Mouse (Mus musculus) small intestine, adult 2 months (tissue): ENCODE measurements around the gene Th. TPM values are rescaled to one million over a fixed set of nuclear protein-coding genes. Genes with fewer than 3 reads are reported as not detected.

Source experiments
- H3K27ac ChIP-seq: fragments of 200-500 bp; 2 replicates; pipeline ENCODE4 v1.5.1; 2012; ENCODE audit warnings: low read depth, low read length, control low read depth, inconsistent platforms; ENCODE audit not compliant: insufficient read depth
- H3K27me3 ChIP-seq: fragments of 200-500 bp; 2 replicates; pipeline ENCODE4 v1.6.1; 2012; ENCODE audit warnings: mild to moderate bottlenecking, moderate library complexity, low read length, inconsistent platforms; ENCODE audit not compliant: control insufficient read depth, insufficient read depth
- H3K36me3 ChIP-seq: fragments of 200-500 bp; 2 replicates; pipeline ENCODE4 v1.6.1; 2012; ENCODE audit warnings: mild to moderate bottlenecking, low read length, control low read depth, inconsistent platforms; ENCODE audit not compliant: control insufficient read depth, insufficient read depth
- H3K4me1 ChIP-seq: fragments of 200-500 bp; 2 replicates; pipeline ENCODE4 v1.6.1; 2012; ENCODE audit warnings: low read length, inconsistent platforms, mixed read lengths; ENCODE audit not compliant: control insufficient read depth, insufficient read depth, insufficient read length
- H3K4me3 ChIP-seq: fragments of 200-500 bp; 2 replicates; pipeline ENCODE4 v1.5.1; 2012; ENCODE audit warnings: low read depth, mild to moderate bottlenecking, control low read depth, inconsistent platforms, low read length, moderate library complexity
- CTCF ChIP-seq: fragments of 200-500 bp; IDR thresholded peaks from 2 replicates; pipeline ENCODE4 v1.5.1; 2012; ENCODE audit warnings: low read depth, mild to moderate bottlenecking, control low read depth, inconsistent platforms, low read length, moderate library complexity, mixed read lengths; ENCODE audit not compliant: insufficient replicate concordance, insufficient read length; ENCODE audit errors: extremely low read depth
- POLR2A ChIP-seq: fragments of 200-500 bp; IDR thresholded peaks from 2 replicates; pipeline ENCODE4 v1.6.1; 2012; ENCODE audit warnings: low read depth, mild to moderate bottlenecking, control low read depth, inconsistent platforms, low read length, moderate library complexity
- WGBS: fragments of 180-500 bp; shearing (Covaris S2); methylation state at CpG from one replicate; pipeline ENCODE4 v1.1.7; 2018; 5-methylcytosine and 5-hydroxymethylcytosine counted together
- polyA plus RNA-seq: library from polyadenylated mRNA; depleted of rRNA; stranded (reverse); fragments of >200 nt; gene quantifications from 2 replicates; pipeline ENCODE4 v1.2.3, GENCODE M21; 2012; rRNA removed

Gene Th
- 0.23 and 2.3 TPM in 2 replicates for polyA plus RNA-seq

DNA sequence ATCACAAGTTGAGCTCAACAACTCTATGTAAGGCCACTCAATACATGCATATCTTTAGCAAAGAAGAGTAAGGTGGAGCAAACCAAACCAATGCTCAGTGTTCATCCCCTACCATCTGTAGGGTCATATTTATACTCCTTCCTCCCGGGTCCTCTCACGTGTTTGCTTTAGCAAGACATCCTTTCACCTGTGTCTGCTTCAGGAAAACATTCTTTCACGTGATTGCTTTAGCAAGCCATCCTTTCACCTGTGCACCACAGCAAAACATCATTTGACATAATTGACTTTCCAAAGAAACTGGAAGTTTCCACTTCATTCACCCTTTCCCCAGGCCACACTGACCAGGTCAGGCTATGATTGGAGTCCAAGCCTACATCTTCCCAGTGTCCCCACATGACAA is at the start of gene Th:
Gene Th, minus strand, starts transcription at position 101 of the 400 bp plus-strand sequence.
- Histone ChIP-seq H3K27me3 (no peaks in the 10 kb centered on the region), H3K4me3 (no peak within 1 kb of the TSS), H3K36me3 (no peaks in the 10 kb centered on the region), H3K27ac (peak within 1 kb of the TSS; percentile 28; the same call in 1 of the 2 replicates), H3K4me1 (peaks cover 12% of the 10 kb centered on the region)
- TF ChIP-seq CTCF = no peak
- TF ChIP-seq POLR2A = no peak
- WGBS = 87% methylated on average over 3 of the region's 3 CpGs

DNA sequence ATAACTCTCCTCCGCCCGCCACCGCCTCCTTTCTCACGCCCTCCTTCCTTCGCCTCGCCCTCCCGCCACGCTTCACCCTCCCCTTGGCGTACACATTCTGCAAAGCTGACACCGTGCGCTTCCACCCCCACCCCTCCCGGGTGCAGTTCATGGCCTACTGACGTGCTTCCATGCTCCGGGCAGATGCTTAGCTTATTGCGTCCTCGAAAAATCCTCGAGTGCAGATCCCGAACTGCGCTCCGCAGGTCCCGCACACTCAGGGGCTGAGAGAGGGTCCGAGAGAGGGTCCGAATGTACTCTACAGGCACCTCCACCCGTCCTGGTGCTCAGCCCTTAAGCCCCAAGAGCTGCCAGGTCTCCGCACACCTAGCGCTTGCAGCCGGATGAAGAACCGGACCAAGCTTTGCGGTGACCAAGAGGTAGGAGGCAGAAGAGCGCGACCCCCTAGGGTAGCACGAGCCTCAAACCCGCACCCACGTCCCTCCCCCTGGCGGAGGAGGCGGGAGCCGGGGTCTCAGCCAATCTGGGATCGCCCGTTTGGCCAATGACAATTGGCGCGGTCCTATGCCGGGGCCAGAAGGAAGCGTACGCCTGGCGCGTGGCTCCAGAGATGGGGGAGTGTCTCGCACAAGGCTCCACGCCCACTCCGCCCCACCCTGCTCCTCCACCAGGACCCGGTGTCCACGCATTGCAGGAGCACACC is 38.0 kb upstream of the Th start, which contains the start of gene Ascl2:
Gene Ascl2, minus strand, starts transcription at position 456 of the 703 bp plus-strand sequence.
- Histone ChIP-seq H3K27me3 (peaks cover 13% of the 10 kb centered on the region), H3K4me3 (peak within 1 kb of the TSS; percentile 69), H3K27ac (no peak within 1 kb of the TSS), H3K36me3 (no peaks in the 10 kb centered on the region), H3K4me1 (peaks cover 25% of the 10 kb centered on the region)
- WGBS = under 1% methylated on average over 50 of the region's 51 CpGs
- no peak for TF ChIP-seq POLR2A
- no peak for TF ChIP-seq CTCF

DNA sequence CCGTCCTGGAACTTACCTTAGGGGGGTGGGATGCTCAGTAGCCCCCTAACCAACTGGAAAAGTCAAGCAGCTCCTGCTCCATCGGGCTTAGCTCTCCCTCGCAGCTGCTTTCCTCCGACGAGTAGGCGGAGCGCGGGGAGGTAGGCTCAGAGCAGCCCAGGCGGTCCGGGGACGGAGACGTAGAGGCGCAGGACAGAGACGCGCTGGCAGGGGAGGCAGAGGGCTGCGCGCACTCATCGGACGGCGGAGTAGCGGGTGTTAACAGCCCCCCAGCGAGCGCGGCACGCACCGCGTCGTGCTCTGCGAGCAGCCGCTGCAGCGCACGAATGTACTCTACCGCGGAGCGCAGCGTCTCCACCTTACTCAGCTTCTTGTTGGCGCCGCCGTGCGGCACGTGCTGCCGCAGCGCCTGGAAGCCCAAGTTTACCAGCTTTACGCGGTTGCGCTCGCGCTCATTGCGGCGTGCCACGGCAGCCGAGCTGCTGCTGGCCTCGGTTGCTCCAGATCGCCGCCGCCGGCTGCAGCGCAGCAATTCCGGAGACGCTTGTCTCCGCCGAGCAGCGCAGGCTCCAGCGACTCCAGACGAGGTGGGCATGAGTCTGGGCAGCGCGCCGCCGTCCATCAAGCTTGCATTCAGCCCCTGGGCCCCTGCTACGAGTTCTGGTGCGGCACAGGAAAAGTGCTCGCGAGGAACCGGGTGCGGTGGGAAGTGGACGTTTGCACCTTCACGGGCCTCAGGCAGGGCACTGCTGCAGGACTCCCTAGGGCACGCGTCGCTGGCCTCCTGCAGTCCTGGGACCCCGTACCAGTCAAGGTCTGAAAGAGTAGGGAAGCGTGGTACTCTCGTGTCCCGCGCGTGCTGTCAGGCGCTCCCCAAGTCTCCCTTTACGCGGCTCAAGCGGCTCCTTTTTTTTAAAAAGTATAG is 37.2 kb upstream of the Th start:
- H3K27ac ChIP-seq = peak overlapping the region; percentile 6; the same call in 1 of the 2 replicates
- H3K4me1 ChIP-seq = peaks cover 25% of the 10 kb centered on the region
- peak overlapping the region; percentile 69 for H3K4me3 ChIP-seq
- WGBS = under 1% methylated on average over 90 of the region's 90 CpGs
- H3K27me3 ChIP-seq = peaks cover 13% of the 10 kb centered on the region
- no peak; the same call in 1 of the 2 replicates for TF ChIP-seq POLR2A
- no peak for TF ChIP-seq CTCF
- no peaks in the 10 kb centered on the region for H3K36me3 ChIP-seq

DNA sequence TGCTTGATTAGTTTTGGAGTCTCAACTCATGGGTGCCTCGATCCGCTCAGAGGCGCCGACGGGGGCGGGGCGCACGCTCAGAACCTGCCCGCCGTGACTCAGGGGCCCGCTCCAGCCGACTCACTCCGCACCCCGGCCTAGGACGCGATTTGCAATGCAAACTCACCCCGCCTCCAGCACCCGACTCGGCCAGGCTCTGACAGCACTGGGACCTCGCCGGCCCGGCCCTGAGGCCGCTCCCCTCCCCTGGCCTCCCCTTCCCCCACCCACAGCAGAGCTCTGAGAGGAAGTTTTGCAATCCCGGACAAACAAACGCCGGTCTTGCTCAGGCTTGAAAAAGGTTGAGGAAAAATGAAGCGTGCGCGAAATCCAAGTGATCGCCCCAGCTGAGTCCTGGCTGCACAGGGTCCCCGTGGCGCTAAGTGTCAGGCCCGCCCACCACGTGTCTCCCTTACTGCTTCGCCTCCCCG is 36.5 kb upstream of the Th start:
- TF ChIP-seq CTCF (no peak), POLR2A (no peak)
- Histone ChIP-seq H3K4me3 (peak overlapping the region; percentile 69), H3K4me1 (peaks cover 25% of the 10 kb centered on the region), H3K27ac (peak overlapping the region; percentile 6; the same call in 1 of the 2 replicates), H3K36me3 (no peaks in the 10 kb centered on the region), H3K27me3 (peaks cover 13% of the 10 kb centered on the region)
- under 1% methylated on average over 36 of the region's 36 CpGs for WGBS

DNA sequence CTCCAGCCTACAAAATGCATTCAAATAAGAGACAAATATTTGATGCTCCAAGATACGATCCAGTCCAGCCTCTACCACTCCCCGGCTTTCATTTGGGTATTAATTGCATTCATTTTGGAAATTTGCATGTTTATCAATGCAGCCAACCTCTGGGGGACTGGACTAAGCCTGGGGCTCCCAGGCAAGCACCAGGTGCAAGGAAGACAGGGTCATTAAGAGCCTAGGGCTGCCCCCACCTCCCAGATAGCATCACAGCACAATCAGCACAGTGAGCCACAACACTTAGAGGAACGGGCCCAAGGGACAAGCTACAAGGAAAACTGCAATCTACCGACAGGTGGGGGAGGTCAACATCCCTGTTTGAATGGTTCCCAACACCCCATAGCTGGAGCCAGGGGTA is 28.8 kb upstream of the Th start:
- Histone ChIP-seq H3K4me3 (no peak overlapping the region), H3K36me3 (no peaks in the 10 kb centered on the region), H3K27ac (no peak overlapping the region), H3K27me3 (no peaks in the 10 kb centered on the region), H3K4me1 (peaks cover 4% of the 10 kb centered on the region)
- 50% methylated on average over 4 of the region's 4 CpGs for WGBS
- TF ChIP-seq POLR2A (no peak), CTCF (no peak)

DNA sequence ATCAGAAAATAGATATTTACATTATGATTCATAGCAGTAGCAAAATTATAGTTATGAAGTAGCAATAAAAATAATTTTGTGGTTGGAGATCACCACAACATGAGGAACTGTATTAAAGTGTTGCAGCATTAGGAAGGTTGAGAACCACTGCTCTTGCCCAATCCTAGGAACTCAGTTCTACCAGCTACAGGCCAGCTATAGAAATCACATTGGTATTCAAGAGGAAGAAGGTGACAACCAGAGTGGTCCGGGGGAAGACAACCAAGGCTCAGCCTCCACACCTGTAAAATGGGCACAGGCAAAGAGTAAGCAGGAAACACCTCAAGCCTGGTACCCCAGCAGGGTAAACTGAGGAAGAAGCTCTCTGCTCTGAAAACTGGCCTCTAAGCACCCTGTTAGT is 27.9 kb upstream of the Th start:
- Histone ChIP-seq H3K4me3 (no peak overlapping the region), H3K4me1 (peaks cover 3% of the 10 kb centered on the region), H3K36me3 (no peaks in the 10 kb centered on the region), H3K27ac (no peak overlapping the region), H3K27me3 (no peaks in the 10 kb centered on the region)
- TF ChIP-seq POLR2A (no peak), CTCF (no peak)
- WGBS = 89% methylated on average over 1 of the region's 1 CpGs

DNA sequence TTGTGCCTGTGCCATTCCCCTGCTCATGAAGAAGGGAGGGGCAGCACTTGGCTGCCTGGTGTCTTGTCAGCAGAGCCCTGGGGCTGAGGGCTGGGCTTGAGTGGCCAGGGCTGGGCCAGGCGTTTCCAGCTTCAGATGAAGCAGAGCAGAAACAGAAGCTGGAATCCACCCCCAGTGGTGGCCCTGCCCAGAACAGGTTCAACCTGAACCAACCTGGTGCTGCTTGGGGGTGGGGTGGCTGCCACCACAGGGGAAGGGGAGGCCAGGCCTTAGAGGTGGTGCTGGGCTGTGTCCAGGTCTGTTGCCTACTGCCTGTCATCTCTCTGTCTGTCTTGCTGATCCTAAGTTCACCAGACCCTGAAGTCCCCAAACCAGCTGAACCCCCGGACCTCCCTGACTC is 25.1 kb upstream of the Th start:
- no peaks in the 10 kb centered on the region for H3K27me3 ChIP-seq
- H3K27ac ChIP-seq = no peak overlapping the region
- H3K4me3 ChIP-seq = no peak overlapping the region
- TF ChIP-seq CTCF = no peak
- TF ChIP-seq POLR2A = no peak
- WGBS = 70% methylated on average over 2 of the region's 2 CpGs
- peaks cover 3% of the 10 kb centered on the region; the same call in 1 of the 2 replicates for H3K4me1 ChIP-seq
- H3K36me3 ChIP-seq = no peaks in the 10 kb centered on the region
